24 mouse cellular contexts compared by ENCODE assay signal in genomic region chr8:7709406-7709805, GRCm38 (mm10).
DNase-seq lines count a peak whose midpoint lies in the region; ATAC-seq and TF ChIP-seq lines count a peak whose summit lies in the region.
"Had no signal": no experiment of that assay in that cellular context is flagged by ENCODE, and none has a peak within 500 bp of the region (broad histone marks: within the 10 kb centered on the region; RNA-seq: fewer than 3 reads in every experiment).

No protein-coding gene starts in this region.

- no peaks in the 10 kb centered on the region for H3K9me3 ChIP-seq in midbrain, embryonic 11.5 days (ENCODE audit: control insufficient read depth, low read length)
- H3K9me3 ChIP-seq in midbrain, postnatal 0 days (ENCODE audit: low read length) = no peaks in the 10 kb centered on the region
- H3K9me3 ChIP-seq: G1E had no signal

- ATAC-seq in midbrain, embryonic 11.5 days (ENCODE audit: low FRiP score) = no peak
- ATAC-seq in midbrain, postnatal 0 days (ENCODE audit: low FRiP score) = no peak
- peak; percentile 78 for ATAC-seq in Patski
- ATAC-seq: activated CD4-positive, CD25-positive, alpha-beta regulatory T cell, adult 4 months; CD4-positive, CD25-positive, alpha-beta regulatory T cell, adult 4 months had no signal

- H3K9ac ChIP-seq in midbrain, embryonic 11.5 days (ENCODE audit: low read length) = no peak overlapping the region
- no peak overlapping the region for H3K9ac ChIP-seq in midbrain, postnatal 0 days (replicated peaks; ENCODE audit: low read length, poor library complexity, severe bottlenecking)

- intact Hi-C loops in gastrocnemius, adult 2 months (cut with DNase I) = no loop called here
- intact Hi-C loops in left cerebral cortex, postnatal 14 days (cut with DNase I) = no loop called here

- no peaks in the 10 kb centered on the region for H3K27me3 ChIP-seq in midbrain, embryonic 11.5 days (ENCODE audit: control insufficient read depth, insufficient read depth, low read length)
- no peaks in the 10 kb centered on the region for H3K27me3 ChIP-seq in midbrain, postnatal 0 days (ENCODE audit: insufficient read depth, low read length)
- no peaks in the 10 kb centered on the region for H3K27me3 ChIP-seq in Patski
- H3K27me3 ChIP-seq: CH12.LX had no signal

- H3K4me2 ChIP-seq in midbrain, embryonic 11.5 days = no peak overlapping the region
- H3K4me2 ChIP-seq in midbrain, postnatal 0 days (ENCODE audit: low read depth, low read length, poor library complexity, severe bottlenecking) = no peak overlapping the region

- TF ChIP-seq CTCF in midbrain, postnatal 0 days (IDR thresholded peaks at IDR 0.05) = no peak
- TF ChIP-seq CTCF in Patski (IDR thresholded peaks at IDR 0.05) = no peak
- TF ChIP-seq CTCF in gastrocnemius, adult 2 months (IDR thresholded peaks at IDR 0.05) = no peak

- in situ Hi-C loops in Patski (cut with MboI; ENCODE audit: low pct_unique_long_range_greater_than_20kb) = no loop called here

- H3K27ac ChIP-seq in midbrain, embryonic 11.5 days (ENCODE audit: low read depth, low read length) = no peak overlapping the region
- H3K27ac ChIP-seq in midbrain, postnatal 0 days (ENCODE audit: low read depth, low read length) = no peak overlapping the region
- no peak overlapping the region for H3K27ac ChIP-seq in gastrocnemius, adult 2 months

- POLR2A ChIA-PET in Patski (lab: Charles Lee) = no interaction called here

- no peaks in the 10 kb centered on the region for H3K36me3 ChIP-seq in midbrain, embryonic 11.5 days (ENCODE audit: control insufficient read depth, insufficient read depth, low read length)
- H3K36me3 ChIP-seq in midbrain, postnatal 0 days (ENCODE audit: insufficient read depth, low read length) = no peaks in the 10 kb centered on the region
- H3K36me3 ChIP-seq: G1E had no signal

- peak; percentile 31 for DNase-seq in midbrain, embryonic 11.5 days (ENCODE audit: low spot score, missing footprints)
- DNase-seq in midbrain, postnatal 0 days (ENCODE audit: low spot score) = no peak
- DNase-seq in 3T3-L1 (ENCODE audit: low read depth, low spot score) (peak; percentile 53), Patski (ENCODE audit: low read depth, low spot score) (peak; percentile 63)
- DNase-seq in Muller cell, postnatal 12 days (ENCODE audit: inconsistent ontology term) = peak; percentile 72
- no peak for DNase-seq in thymus, adult 18-20 months
- DNase-seq in gastrocnemius, adult 2 months = no peak
- DNase-seq in left cerebral cortex, postnatal 14 days (ENCODE audit: low spot score in 2 of 2) = no peak
- DNase-seq: adrenal gland, adult 2 months; adrenal gland, adult 8-10 months; adrenal gland, postnatal 10 days; adrenal gland, postnatal 14 days; adrenal gland, postnatal 25 days; adrenal gland, postnatal 36 days; B cell, adult 2 months; cerebellum, adult 11 months; cerebellum, adult 11-12 months; cerebellum, adult 18-20 months; cerebellum, adult 2 months; cerebellum, adult 8-10 months had no signal

- CTCF ChIA-PET in Patski (lab: Charles Lee) = no interaction called here

- H3K4me3 ChIP-seq in midbrain, embryonic 11.5 days (ENCODE audit: low read depth, low read length) = no peak overlapping the region
- no peak overlapping the region for H3K4me3 ChIP-seq in midbrain, postnatal 0 days (ENCODE audit: low read depth, low read length)
- H3K4me3 ChIP-seq in gastrocnemius, adult 2 months = no peak overlapping the region

- H3K4me1 ChIP-seq in midbrain, embryonic 11.5 days (ENCODE audit: control insufficient read depth, insufficient read depth, low read length) = no peaks in the 10 kb centered on the region
- H3K4me1 ChIP-seq in midbrain, postnatal 0 days (ENCODE audit: insufficient read depth, low read length) = no peaks in the 10 kb centered on the region

- whole genome bisulfite sequencing in midbrain, embryonic 11.5 days = 75% methylated on average over 1 of the region's 1 CpGs
- 78% methylated on average over 1 of the region's 1 CpGs for WGBS in midbrain, postnatal 0 days

Comparison
In these comparisons a context has a peak if more than half of its experiments do, and no peak if none do; other contexts are left out.
1. DNase-seq: peak in midbrain, embryonic 11.5 days (single experiment), 3T3-L1 (single experiment), Muller cell, postnatal 12 days (single experiment) and Patski (single experiment); none in midbrain, postnatal 0 days (single experiment), thymus, adult 18-20 months (0 of 2), gastrocnemius, adult 2 months (single experiment) and left cerebral cortex, postnatal 14 days (0 of 2).